Mouse (Mus musculus) NIH3T3 (cell line): ENCODE results near the gene Gnat1.

Source experiments
- DNase-seq: peaks from one replicate; pipeline ENCODE4 v3.0.0-alpha.2; 2012; ENCODE audit warnings: low read depth

Gnat1 gene

GRCm38 (mm10) chr9:107679501-107679900 lies at the start of gene Gnat1:
Gene Gnat1, minus strand, starts transcription at chr9:107679712.
- no peak for DNase-seq

- no peak for DNase-seq
Measured at GRCm38 (mm10) chr9:107728919-107729670, 49.6 kb upstream of the Gnat1 start.

- DNase-seq = peak; percentile 48
Measured at GRCm38 (mm10) chr9:107727041-107727440, 47.5 kb upstream of the Gnat1 start.

- DNase-seq = no peak
Measured at GRCm38 (mm10) chr9:107724796-107725195, 45.3 kb upstream of the Gnat1 start.

GRCm38 (mm10) chr9:107723794-107724531 lies 44.5 kb upstream of the Gnat1 start:
- no peak for DNase-seq

GRCm38 (mm10) chr9:107723292-107723691 lies 43.8 kb upstream of the Gnat1 start:
- DNase-seq = no peak

- DNase-seq = no peak
Measured at GRCm38 (mm10) chr9:107718781-107719540, 39.4 kb upstream of the Gnat1 start.

GRCm38 (mm10) chr9:107716951-107717350 lies 37.4 kb upstream of the Gnat1 start:
- DNase-seq = peak; percentile 75

- DNase-seq = no peak
Measured at GRCm38 (mm10) chr9:107715632-107716031, 36.1 kb upstream of the Gnat1 start.

- peak; percentile 81 for DNase-seq
Measured at GRCm38 (mm10) chr9:107714221-107714952, 34.9 kb upstream of the Gnat1 start.

- DNase-seq = peak; percentile 84
Measured at GRCm38 (mm10) chr9:107709697-107710483, 30.4 kb upstream of the Gnat1 start, which contains the start of gene Sema3f. Gene Sema3f, minus strand, starts transcription at chr9:107710475.

GRCm38 (mm10) chr9:107709096-107709696 lies 29.7 kb upstream of the Gnat1 start:
- DNase-seq = no peak

- DNase-seq = no peak
Measured at GRCm38 (mm10) chr9:107708439-107709095, 29.1 kb upstream of the Gnat1 start.

- peak; percentile 60 for DNase-seq
Measured at GRCm38 (mm10) chr9:107707701-107708438, 28.4 kb upstream of the Gnat1 start.

GRCm38 (mm10) chr9:107706781-107707211 lies 27.3 kb upstream of the Gnat1 start:
- no peak for DNase-seq

- DNase-seq = peak; percentile 84
Measured at GRCm38 (mm10) chr9:107703337-107704122, 24.0 kb upstream of the Gnat1 start.

GRCm38 (mm10) chr9:107702606-107703185 lies 23.2 kb upstream of the Gnat1 start:
- DNase-seq = no peak

GRCm38 (mm10) chr9:107701594-107701993 lies 22.1 kb upstream of the Gnat1 start:
- DNase-seq = peak; percentile 97
